Mouse (Mus musculus): ENCODE measurements around the gene Pigl.
"Not testable (repeated sequence)": the region's sequence is repeated elsewhere in the genome, so short reads cannot be mapped to it uniquely, and the experiment has no call there.

The Pigl gene

GRCm38 (mm10) chr11:62458276-62458724, at the start of gene Pigl, which contains the start of gene Ncor1:
Gene Pigl (plus strand): TSS chr11:62458460.
Gene Ncor1 (minus strand): TSS chr11:62458541.
- DNase-seq (ENCODE audit: low spot score): peak; percentile 86

- DNase-seq (ENCODE audit: low spot score): no peak
These were observed 49.4 kb upstream of the Pigl start for GRCm38 (mm10) chr11:62408848-62409247.

GRCm38 (mm10) chr11:62409611-62410010, 48.6 kb upstream of the Pigl start:
- no peak for DNase-seq (ENCODE audit: low spot score)

- DNase-seq (ENCODE audit: low spot score): no peak
These were observed 43.2 kb upstream of the Pigl start for GRCm38 (mm10) chr11:62415026-62415425.

- DNase-seq (ENCODE audit: low spot score): peak; percentile 7
These were observed 33.7 kb upstream of the Pigl start for GRCm38 (mm10) chr11:62424525-62424924.

DNA sequence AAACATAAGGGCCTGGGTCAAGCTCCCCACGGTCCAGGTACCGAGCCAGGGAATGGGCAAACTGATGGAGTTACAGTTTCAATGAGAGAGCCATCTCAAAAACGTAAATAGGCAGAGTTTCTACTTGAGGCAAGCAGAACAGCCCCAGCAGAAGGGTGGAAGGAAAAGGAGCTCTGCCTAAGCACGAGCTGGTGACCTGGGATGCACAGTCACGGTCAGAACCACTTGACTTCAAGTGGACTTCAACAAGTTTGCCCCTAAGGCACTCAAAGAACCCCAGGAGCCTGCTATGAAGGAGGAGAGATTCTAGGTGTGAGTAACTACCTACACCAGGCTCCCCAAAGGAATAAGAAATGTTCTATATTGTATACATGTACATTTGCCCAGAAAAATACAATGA, 32.0 kb upstream of the Pigl start:
- peak; percentile 37 for DNase-seq (ENCODE audit: low spot score)

DNA sequence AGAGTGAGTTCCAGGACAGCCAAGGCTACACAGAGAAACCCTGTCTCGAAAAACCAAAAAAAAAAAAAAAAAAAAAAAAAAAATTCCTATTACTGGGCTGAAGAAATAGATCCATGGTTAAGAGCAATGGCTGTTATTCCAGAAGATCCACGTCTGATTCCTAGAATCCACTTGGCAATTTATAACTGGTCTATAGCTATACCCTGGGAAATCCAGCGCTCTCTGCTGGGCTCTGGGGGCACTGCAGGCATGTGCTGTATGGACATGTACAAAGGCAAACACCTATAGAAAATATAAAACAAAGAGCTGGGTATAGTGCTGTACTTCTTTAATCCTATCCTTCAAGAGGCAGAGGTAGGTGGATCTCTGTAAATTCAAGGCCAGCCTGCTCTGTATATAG, 31.2 kb upstream of the Pigl start:
- peak; percentile 8 for DNase-seq (ENCODE audit: low spot score)

GRCm38 (mm10) chr11:62432211-62432610, 26.0 kb upstream of the Pigl start:
- no peak for DNase-seq (ENCODE audit: low spot score)

DNA sequence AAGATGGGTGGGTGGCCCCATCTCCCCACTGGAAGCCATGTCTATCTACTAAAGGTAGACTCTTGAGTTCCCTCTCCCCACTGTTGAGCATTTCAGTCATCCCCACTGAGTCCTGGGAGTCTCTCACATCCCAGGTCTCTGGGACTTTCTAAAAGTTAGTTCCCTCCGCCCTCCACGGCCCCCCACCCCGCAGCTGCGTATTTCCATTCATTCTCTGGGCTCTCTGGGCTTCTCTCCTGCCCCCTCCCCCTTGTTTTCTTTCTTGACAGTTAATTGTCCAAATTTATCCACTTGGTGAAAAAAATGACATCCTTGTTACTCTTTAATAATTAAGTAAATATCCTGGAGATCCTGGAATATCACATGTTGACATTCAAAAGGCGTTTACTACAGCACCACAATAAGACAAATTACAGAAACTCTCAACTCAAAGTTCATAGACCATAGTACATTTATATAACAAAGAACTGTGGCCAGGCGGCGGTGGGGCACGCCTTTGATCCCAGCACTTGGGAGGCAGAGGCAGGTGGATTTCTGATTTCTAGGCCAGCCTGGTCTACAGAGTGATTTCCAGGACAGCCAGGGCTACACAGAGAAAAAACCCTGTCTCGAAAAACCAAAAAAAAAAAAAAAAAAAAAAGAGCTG, 17.5 kb upstream of the Pigl start:
- DNase-seq (ENCODE audit: low spot score): no peak

- no peak for DNase-seq (ENCODE audit: low spot score)
These were observed 12.5 kb upstream of the Pigl start for GRCm38 (mm10) chr11:62445799-62446198.

- no peak for DNase-seq (ENCODE audit: low spot score)
These were observed 9.3 kb upstream of the Pigl start for GRCm38 (mm10) chr11:62448971-62449370.

GRCm38 (mm10) chr11:62455193-62455592, 3.1 kb upstream of the Pigl start:
- no peak for DNase-seq (ENCODE audit: low spot score)

GRCm38 (mm10) chr11:62456021-62456482, 2.2 kb upstream of the Pigl start:
- no peak for DNase-seq (ENCODE audit: low spot score)

GRCm38 (mm10) chr11:62456483-62457172, 1.6 kb upstream of the Pigl start:
- DNase-seq (ENCODE audit: low spot score): peak; percentile 26

DNA sequence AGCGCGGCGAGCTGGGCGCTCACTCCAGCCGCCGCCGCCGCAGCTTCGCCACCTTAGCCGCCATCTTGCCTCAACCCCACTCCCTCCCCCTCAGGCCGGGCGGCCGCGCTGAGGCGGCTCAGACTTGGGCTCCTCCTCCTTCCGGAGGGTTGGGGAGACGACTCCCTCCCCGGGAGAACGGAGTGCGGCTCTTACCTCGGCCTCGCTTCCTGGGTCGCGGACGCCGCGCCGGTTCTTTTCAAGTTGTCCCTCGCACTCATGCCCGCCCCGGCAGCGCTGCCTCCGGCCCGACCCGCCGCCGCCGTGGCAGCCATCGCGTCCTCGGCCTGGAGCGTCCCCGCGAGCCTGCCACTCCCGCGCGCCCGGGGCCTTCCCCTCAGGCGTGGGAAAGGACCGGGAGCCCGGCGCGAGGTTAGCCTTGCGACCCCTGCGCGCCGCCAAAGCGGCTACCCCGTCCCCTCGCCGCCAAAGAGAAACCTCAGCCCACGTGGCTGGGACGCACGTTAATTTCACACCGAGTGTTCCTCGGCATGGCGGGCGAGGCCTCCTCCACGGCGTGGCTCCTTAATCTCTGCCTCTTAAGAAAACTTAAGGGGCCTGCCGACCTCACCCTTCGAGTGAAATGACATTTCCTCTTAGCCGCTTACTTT, 894 bp upstream of the Pigl start:
- peak; percentile 95 for DNase-seq (ENCODE audit: low spot score)

- no peak for DNase-seq (ENCODE audit: low spot score)
These were observed 379 bp upstream of the Pigl start for GRCm38 (mm10) chr11:62457891-62458270.

DNA sequence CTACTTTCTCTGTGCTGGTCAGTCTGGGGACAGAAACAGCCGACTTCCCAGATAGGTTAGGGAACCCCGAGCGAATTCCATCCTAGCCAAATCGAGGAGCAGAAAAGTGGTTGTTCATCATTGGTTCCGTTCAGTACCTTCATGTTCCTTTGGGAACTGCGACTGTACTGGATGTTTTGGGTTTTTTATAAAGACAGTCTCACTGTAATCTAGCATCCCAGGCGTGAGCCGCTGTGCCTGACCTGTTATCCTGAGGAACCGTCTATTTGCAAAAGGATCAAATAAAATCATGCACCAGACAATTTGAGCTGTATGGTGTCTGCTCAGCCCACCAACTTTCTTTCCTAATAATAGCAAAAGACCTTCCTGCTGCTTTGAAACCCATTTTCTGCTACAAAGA, 520 bp downstream of the Pigl start:
- DNase-seq (ENCODE audit: low spot score): no peak

GRCm38 (mm10) chr11:62462529-62462928, 4.3 kb downstream of the Pigl start:
- DNase-seq (ENCODE audit: low spot score): not testable (repeated sequence)

DNA sequence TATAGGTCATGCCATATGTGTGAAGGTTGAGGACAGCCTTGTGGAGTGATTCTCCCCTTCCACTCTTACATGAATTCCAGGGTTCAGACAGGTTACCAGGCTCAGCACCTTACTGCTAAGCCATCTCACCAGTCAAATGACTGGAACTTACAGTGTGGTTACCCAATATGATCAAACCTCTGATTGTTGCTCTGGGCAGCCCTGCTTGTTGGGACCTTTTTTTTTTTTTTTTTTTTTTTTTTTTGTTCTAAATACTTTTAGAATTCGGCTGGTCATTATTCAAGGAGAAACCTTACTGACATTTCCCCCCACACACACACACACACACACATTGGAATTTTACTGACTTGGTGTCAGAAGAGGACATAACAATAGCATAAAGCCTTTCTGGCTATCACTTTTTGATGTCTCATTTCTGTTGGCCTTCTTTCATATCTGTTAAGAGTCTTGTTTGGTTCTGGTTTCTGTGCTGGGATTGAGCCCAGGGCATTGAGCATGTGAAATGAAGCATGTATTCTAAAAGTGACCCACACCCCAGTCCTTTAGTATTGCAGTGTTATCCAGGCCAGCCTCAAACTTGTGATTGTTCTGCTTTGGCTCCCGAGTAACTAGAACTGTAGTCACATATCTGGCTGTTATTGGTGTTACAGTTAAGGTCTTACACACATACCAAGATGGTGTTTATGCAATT, 5.1 kb downstream of the Pigl start:
- DNase-seq (ENCODE audit: low spot score): no peak

- DNase-seq (ENCODE audit: low spot score): no peak
These were observed 6.4 kb downstream of the Pigl start for GRCm38 (mm10) chr11:62464696-62465095.

- no peak for DNase-seq (ENCODE audit: low spot score)
These were observed 7.6 kb downstream of the Pigl start for GRCm38 (mm10) chr11:62465849-62466248.

- DNase-seq (ENCODE audit: low spot score): peak; percentile 42
These were observed 8.3 kb downstream of the Pigl start for GRCm38 (mm10) chr11:62466546-62466945.
